Mouse (Mus musculus): ENCODE data around the gene Mef2d.
"Not testable (repeated sequence)": the region's sequence is repeated elsewhere in the genome, so short reads cannot be mapped to it uniquely, and the experiment has no call there.

The Mef2d gene

DNA sequence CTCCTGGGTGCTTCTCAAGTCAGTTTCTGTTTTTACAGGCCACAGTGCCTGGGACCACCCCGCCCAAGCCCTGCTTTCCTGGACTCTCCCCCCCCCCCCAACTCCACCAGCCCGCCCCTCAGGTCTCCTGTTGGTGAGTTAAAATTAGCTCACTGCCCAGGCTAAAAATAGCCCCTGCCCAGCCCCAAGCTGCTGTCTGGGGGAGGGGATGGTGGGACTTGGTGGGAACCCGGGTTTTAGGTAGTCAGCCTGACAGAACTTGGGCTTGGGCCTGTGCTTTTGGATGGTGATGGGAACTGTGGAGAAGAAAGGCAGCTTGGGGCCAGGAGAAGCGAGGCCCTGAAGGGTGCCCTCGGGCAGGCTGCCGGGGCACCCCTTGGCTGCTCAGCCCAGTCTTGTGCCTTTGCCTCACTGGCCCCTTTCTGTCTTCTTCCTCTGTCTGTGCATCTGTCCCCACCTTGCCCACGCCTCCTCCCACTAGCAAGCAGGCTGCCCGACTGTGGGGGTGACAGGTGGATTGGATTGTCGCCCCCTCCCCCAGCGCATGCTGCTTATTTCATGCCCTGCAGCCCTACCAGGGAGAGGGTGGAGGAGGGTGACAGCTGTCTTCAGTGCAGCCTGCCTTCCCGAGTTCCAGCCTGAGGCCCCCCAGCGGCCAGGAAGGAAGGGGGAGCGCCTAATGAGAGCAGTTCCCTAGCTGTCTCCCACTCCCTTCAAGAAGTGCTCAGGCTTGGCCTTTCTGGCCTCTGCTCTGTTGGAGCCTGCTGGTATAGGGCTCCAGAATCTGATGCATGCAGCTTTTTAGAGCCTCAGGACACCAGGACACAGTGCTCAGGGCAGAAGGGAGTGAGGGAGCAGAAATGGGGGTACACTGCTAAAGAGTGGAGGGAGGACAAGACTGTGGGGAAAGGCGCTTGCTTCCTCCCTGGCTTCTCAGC lies 8.2 kb downstream of the Mef2d start:
- DNase-seq (ENCODE audit: low spot score in 2 of 2): no peak

DNA sequence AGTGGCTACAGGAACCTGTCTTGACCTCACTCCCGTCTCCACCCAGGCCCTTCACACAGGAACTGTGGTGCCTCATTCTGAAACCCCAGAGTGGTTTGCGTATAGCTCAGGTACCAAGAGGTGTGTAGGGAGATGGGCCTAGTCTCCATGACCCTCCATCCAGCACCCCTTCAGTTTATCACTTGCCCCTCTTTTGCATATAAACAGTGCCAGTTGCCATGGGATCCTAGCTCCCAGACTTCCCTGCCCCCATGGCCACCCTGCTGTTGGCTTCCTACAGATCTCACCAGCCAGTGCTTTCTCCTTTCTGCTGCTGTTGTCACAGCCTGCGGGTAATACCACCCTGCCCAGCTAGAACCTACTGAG lies 8.8 kb downstream of the Mef2d start:
- DNase-seq (ENCODE audit: low spot score in 2 of 2): no peak

DNA sequence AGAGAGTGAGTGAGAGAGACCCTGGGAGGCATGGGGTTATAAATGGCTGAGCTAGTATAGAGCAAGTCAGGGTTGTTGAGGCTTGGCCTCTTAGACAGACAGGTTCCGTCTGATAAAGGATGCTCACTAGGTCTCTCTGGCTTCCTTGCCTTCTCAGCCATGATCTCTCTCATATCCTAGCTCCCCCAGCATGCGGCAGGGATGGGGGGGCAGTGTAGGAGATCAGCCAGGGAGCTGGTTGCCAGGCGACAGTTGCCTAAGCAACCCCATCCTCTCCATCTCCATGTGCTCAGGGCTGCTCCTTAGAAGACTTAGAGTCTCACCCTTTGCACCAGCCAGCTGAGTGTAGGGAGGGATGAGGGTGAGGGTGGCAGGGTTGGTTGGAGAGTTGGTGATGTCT lies 9.9 kb downstream of the Mef2d start:
- no peak for DNase-seq (ENCODE audit: low spot score in 2 of 2)

DNA sequence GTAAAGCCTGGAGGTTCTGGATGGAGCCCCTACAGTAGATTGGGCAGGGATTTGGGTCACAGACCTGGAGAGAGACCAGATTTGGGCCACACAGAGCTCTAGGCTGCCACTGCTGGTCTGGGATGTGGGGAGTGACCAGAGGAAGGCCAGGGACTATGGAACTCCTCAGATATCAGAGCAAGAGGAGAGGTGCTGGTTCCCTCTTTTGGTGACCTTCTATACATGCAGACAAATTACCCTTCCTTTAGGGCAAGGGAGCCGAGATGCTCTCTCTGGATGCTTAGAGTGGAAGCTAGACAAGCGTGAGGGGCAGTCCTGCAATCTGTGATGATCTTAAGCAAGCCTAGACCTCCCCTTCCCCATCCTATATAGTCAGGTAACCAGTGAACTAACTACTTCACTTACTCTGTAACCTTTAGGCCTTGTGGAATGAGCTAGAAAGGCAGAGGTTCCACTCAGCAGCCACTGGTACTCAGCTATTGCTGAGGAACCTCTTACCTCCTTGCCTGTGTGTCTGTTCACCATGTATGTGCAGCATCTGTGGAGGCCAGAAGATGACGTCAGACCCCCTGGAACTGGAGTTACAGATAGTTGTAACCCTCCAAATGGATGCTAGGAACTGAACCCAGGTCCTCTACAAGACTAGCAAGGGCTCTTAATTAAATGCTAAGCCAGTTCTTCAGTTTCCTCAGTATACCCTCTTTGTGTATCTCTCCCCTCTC lies 11.3 kb downstream of the Mef2d start:
- DNase-seq (ENCODE audit: low spot score in 2 of 2): no peak

DNA sequence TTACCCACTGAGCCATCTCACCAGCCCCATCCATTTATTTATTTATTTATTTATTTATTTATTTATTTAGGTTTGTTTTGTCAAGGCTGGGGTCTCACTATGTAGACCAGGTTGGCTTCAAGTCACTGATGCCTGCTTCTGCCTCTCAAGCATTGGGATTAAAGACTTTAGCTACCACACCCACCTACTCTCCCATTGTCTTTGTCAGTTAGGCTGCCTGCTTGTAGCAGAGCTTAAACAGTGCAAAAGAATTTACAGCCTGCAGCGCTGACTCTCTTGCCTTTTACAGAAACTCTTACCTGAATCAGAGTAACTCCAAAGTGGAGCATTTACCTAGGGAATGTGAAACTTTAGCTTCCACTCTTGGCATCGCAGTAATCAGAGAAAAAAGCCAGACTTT lies 12.1 kb downstream of the Mef2d start:
- no peak for DNase-seq (ENCODE audit: low spot score in 2 of 2)

DNA sequence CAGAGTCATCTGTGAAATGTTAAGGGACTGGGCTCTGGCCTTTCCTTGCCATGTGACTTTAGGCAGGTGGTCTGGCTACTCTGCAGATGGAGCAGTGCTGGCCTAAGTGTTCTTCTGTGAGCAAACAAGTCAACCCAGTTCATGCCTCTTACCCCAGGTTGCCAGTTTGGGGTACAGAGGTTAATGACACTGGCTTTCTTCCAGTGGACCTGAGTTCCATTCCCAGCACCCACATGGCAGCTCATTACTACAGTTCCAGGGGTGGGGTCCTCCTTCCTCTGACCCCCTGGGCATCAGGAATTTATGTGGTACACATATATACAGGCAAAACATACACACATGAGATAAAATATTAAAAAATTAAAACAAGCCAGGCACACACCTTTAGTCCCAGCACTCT lies 14.6 kb downstream of the Mef2d start:
- DNase-seq (ENCODE audit: low spot score in 2 of 2): no peak

DNA sequence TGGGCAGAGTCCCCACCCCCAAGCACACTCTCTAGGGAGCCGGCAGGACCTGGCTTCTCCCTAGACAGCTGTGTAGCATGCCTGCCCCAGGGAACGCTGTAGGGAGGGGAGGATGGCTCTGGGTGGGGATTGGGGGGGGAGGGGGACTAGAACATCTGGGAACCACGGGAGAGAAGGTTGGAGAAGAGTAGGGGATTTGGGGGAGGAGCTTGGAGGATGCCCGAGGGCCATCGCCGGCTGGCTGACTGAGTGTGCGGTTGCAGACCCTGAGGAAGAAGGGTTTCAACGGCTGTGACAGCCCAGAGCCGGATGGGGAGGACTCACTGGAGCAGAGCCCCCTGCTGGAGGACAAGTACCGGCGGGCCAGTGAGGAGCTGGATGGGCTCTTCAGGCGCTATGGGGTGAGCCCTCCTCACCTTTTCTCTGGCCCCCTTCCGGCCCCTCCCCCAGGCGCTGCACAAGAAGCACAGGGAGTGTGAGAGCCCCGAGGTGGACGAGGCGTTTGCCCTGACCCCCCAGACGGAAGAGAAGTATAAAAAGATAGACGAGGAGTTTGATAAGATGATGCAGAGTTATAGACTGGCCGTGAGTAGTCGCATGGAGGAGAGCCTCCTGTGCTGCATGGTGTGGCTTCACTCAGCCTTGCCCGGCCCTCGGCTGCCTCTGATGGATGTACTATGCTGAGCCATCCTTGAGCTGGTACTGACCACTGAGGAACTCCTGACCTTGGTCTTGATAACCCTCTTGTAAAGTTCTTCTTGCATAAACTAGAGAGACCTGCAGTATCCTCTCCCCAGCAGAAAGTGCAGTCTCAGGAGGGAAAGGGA lies 15.8 kb downstream of the Mef2d start:
- DNase-seq (ENCODE audit: low spot score in 2 of 2): no peak

DNA sequence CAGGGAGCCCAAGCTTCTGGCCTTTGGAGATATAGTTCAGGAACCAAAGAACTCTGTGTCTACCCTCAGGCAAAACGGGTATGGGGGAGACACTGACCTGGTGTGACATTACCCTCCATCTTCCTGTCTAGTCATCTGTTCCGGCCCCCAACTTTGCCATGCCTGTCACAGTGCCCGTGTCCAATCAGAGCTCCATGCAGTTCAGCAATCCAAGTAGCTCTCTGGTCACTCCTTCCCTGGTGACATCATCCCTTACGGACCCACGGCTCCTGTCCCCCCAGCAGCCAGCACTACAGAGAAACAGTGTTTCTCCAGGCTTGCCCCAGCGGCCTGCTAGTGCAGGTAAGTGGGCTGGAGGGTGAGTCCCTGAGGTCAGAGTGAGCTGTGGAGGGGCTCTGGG lies 16.8 kb downstream of the Mef2d start:
- DNase-seq (ENCODE audit: low spot score in 2 of 2): no peak

DNA sequence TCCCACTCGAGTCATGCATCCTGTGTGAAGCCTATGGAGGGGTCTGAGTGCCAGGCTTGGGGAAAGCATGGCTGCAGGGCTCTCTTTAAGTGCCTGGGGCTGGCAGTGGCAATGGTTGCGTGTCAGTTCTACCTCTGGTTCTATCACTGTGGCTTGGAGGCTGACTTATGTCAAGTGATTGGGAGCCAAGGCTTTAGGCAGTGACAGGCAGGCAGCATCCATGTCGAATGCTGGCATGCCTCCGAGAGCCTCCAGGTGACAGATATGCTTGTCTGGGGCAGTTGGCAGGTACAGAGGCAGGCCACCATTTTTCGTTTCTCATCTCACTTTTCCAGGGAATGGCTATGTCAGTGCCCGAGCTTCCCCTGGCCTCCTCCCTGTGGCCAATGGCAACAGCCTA lies 18.7 kb downstream of the Mef2d start:
- no peak for DNase-seq (ENCODE audit: low spot score in 2 of 2)

DNA sequence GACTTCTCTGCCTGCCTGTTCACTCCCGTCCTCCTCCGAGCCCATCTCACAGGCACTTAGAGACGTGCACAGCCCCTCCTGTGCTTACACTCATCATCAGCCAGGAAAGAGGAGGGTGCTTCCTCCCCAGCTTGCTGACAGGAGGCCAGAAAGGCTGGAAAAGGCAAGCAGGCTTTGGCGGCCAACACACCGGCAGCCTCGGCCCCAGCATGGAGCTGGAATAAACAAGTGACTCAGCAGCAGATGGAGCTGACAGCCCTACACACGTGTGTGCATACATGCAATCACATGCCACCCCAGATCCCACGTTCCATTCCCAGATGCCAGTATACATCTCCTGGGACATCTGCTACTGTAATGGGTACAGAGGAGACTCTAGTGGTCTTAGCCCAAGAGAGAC lies 20.1 kb downstream of the Mef2d start:
- no peak for DNase-seq (ENCODE audit: low spot score in 2 of 2)

DNA sequence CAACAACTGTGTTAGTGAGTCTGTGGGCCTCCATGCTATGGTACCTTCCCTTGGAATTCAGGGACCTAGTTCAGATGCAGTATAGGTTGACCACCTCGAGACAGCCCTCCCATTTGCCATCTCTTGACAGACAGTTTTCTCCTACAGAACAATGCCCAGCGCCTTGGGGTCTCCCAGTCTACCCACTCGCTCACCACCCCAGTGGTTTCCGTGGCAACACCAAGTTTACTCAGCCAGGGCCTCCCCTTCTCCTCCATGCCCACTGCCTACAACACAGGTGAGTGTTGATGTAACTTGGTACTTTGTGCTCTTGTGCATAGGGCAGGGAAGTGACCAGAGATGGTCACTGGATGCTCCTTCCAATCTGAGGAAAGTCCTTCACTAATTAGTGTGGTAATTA lies 20.6 kb downstream of the Mef2d start:
- DNase-seq (ENCODE audit: low spot score in 2 of 2): no peak

DNA sequence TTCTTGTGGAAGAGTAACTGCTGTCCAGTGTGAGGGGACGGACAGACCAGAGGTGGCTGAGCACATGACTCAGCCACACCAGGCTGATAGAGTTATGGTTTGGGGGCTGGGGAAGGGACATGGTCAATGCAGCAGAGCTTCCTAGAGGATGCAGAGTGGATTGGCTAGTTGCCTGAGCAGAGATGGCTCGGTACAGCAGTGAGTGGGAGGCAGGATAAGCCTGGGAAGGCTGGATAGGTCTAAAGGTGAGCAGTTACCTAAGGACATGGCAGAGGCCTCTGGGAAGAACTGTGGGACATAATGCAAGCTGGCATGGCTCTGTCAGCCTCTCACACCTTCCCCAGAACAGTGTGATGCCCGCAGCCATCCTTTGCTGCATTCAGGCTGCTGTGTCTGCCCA lies 21.7 kb downstream of the Mef2d start:
- DNase-seq (ENCODE audit: low spot score in 2 of 2): no peak

DNA sequence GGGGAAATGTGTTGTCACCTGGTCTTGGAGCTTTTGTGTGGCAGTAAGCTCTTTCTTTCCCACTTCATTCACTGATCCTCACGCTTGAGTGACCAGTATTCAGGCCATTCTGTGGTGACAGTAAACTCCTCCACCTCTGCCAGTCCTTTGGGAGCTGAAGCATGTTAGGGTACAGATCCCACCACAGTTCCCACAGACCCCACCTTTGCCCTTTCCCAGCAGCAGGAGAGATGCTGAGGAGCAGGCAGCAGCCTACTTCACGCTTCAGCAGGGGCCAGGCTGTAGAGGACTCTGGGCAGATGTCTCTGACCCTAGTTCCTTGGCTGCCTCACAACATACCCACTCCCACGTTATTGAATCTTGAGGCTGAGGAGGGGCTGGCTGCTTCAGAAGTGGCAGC lies 22.1 kb downstream of the Mef2d start:
- no peak for DNase-seq (ENCODE audit: low spot score in 2 of 2)

DNA sequence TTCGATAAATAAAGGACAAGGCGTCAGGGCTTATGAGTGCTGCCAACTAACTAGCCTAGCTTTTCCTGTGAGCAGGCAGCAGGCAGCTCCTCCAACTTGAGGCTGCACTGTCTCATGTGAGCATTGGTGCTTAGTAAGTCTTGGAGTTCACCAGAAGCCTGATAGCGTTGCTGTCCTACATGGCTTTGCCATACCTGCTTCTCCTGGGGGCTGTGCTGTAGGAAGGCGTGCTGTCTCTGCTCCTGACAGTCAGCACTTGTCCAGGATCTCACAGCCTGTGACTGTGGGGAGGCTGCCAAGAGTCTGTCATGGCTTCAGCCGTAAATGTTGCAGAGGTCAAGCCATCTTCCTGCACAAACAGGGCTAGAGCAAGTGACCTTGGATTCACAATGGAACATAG lies 23.9 kb downstream of the Mef2d start:
- no peak for DNase-seq (ENCODE audit: low spot score in 2 of 2)

DNA sequence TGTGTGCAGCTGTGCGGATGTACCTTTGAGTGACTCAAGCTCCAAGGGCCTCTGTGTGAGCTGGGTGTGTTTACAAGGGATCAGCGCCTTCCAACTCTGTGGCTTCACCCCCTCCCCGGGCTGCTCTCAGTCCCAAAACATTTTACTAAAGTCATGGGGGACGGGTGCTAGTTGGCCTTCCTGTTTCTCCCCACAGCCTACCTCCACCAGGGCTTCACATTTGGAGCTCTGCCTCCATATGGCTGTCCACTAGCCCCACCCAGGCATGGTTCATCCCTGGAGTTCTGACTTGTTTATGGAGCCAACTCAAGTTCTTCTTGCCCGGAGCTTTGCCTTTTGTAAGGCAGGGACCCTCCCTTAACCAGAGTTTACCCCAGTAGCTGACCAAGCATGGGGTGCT lies 28.2 kb downstream of the Mef2d start:
- no peak for DNase-seq (ENCODE audit: low spot score in 2 of 2)

DNA sequence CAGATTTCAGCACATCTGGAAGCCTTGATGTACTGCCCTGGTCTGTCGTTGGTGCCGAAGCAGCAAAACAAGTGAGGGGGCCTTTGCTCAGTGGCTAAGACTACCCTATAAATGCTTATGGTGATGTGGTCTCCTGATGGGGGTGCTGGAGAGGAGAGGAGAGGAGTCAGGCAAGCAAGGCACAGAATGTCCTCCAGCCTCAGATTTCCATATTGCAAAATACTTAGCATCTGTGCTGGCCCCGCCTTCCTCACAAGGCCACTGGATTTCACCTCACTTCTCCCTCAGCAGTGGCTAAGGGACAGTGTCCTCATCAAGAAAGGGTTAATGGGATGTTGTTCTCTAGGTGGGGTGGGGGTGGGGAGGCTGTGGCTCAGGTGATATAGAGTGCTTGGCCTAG lies 30.3 kb downstream of the Mef2d start:
- no peak for DNase-seq (ENCODE audit: low spot score in 2 of 2)

DNA sequence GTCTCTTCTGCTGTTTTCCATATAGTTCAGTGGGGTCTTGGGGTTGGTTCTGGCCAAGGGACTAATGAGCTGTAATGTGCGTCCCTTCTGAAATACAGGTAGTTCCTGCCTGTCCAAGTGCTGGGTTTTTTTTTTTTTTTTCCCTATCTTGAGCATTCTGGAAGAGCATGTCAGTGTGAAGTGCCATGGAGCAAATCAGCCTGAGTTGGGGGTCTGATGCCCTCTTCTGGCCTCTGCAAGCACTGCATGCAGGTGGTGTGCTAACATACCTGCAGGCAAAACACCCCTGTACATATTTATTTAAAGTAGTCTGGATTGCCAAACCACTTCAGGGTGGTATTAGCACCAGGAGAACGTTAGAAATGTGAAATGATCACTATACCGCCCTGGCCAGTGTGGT lies 31.2 kb downstream of the Mef2d start:
- no peak for DNase-seq (ENCODE audit: low spot score in 2 of 2)

DNA sequence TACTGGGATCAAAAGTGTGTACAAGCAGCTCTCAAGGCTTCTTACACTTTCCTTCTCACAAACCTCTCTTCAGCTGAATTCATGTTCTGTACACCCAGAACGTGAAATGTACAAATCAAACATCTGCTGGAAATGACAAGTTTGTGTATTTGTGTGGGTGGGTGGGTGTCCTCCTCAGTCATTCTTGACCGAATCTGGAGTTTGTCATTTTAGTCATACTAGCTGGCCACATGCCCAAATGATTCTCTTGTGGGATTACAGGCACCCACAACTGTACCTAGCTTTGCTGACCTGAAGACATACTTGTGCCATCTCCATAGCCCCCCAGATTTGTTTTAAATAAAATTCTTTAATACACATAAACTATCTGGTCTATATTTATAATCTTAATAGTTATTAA lies 32.7 kb downstream of the Mef2d start:
- DNase-seq (ENCODE audit: low spot score in 2 of 2): no peak

DNA sequence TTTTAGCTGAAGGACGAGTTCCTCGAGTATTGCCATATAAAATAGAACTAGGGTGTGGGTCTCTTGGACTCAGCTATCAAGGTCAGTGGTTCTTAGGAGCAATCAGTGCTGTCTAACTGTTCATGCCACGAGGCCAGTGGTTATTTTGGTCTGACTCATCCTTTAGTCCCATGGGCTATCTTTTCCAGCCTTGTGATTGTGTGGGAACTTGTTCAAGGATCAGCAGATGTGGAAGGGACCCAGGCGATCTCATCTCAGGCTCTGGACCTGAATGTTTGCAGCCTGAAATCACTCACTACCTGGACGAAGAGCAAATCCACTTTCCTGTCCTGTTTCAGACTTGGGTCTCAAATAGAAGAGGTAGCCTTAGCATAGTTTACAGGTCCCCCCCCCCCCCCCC lies 34.9 kb downstream of the Mef2d start:
- no peak for DNase-seq (ENCODE audit: low spot score in 2 of 2)

DNA sequence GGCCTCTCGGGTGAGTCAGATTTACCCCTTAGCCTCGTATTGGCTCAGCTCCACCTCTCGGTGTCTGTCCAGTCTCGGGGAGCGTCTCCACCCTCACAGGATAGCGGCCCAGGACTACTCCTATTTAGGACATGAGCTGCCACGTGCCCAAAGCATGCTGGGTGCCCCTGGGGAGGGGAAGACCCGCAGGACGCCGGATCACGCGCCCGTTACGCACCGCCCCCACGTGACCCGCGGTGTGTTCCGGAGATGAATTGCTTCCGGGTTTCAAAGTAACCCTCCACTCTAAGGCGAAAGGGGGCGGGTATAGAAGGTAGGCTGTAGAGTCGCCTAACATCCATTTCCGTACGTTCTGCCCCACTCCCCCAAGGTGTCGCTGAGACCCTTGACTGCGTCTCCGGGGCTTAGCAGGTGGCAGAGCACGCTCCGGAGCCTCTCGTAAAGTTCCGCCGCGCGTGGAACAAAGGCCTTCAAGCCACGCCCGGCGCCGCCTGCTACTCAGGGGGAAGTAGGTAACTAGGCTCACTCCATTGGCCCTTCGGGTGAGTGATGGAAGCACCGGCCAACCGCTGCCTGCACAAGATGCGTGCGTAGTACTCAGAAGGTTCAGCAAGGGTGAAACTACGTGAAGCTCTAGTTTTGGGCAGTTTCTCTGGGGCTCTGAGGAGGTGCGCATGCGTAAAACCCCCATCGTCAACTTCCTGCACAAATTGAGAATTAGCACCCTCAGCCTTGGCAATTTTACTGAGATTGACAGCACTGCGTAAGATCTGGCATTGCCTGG lies 35.6 kb downstream of the Mef2d start:
- DNase-seq (ENCODE audit: low spot score in 2 of 2): peak; percentile 98 to 99

DNA sequence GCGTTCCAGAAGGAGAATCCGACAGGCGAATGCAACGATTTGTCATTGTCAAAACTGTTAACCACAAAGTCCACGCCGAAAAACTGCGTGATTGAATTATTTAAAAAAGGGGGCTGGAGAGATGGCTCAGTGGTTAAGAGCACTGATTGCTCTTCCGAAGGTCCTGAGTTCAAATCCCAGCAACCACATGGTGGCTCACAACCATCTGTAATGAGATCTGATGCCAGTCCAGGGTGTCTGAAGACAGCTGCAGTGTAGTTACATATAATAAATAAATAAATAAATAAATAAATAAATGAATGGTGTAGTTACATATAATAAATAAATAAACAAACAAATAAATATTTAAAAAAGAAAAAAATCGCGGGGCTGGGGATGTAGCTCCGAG lies 36.2 kb downstream of the Mef2d start:
- not testable (repeated sequence) for DNase-seq (ENCODE audit: low spot score in 2 of 2)

DNA sequence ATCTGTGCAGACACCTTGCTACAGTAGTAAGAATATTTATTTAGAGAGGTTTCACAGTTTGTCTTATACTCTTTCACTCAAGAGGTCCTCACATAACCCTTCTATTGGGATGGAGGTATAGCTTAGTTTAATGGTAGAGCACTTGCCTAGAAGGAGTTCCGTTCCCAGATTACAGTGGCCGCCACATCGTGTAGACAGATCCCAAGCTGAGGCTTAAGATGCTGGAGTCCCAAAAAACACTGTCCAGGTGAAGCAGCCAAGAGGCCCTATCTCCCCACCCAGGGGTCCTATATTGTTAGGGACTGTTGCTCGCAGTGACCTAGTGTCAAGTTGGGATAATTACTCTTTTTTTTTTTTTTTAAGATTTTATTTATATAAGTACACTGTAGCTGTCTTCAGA lies 36.8 kb downstream of the Mef2d start:
- DNase-seq (ENCODE audit: low spot score in 2 of 2): no peak
